Mouse (Mus musculus): ENCODE results near the gene Prss42. TPM values are rescaled to one million over a fixed set of nuclear protein-coding genes. Genes with fewer than 3 reads are reported as not detected.

The Prss42 gene
- total and polyA plus RNA-seq, 3 experiments: not detected

DNA sequence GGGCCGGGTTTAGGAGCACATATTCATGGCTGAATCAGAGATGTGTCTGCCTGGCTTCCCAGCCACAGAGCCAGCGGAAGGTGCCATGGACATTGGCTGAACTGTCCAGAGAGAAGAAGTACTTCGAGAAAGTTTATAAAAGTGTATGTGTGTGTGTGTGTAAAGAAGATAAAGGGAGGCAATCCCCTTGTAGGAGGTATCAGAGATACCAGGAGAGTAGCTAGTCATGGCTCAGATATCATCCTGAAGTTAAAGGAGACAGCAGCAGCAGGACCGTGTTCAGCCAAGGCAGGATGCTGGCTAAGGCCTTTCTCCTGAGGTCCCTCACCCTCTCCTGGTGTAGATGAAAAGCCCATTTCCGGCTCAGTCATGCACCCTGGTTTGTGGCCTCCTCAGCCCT is 46.6 kb upstream of the Prss42 start:
- no peaks in the 10 kb centered on the region for H3K9me3 ChIP-seq (replicated peaks; ENCODE audit: insufficient read depth, low read length)
- no peaks in the 10 kb centered on the region for H3K4me1 ChIP-seq (ENCODE audit: control insufficient read depth in 1 of 2, insufficient read depth in 2 of 2, low read length in 2 of 2)
- no peak for TF ChIP-seq BHLHE40 (IDR thresholded peaks at IDR 0.05; ENCODE audit: borderline replicate concordance, low read depth, low read length)
- TF ChIP-seq CHD2 (IDR thresholded peaks at IDR 0.05; ENCODE audit: low read length): no peak
- no peak for TF ChIP-seq USF1 (IDR thresholded peaks at IDR 0.05; ENCODE audit: low read depth, low read length)
- no peak for TF ChIP-seq E2F4 (IDR thresholded peaks at IDR 0.05; ENCODE audit: borderline replicate concordance, low read depth, low read length)
- TF ChIP-seq GATA1 (IDR thresholded peaks at IDR 0.05; ENCODE audit: low read depth, low read length): no peak
- no peak for TF ChIP-seq ELF1 (IDR thresholded peaks at IDR 0.05; ENCODE audit: low read depth, low read length)
- no peak for TF ChIP-seq RCOR1 (IDR thresholded peaks at IDR 0.05; ENCODE audit: low read depth, low read length)
- TF ChIP-seq UBTF (IDR thresholded peaks at IDR 0.05; ENCODE audit: borderline replicate concordance, insufficient read depth, low read depth, low read length): no peak
- no peak for TF ChIP-seq SMC3 (IDR thresholded peaks at IDR 0.05; ENCODE audit: low read depth, low read length)
- TF ChIP-seq CTCF (IDR thresholded peaks at IDR 0.05 in 2 of 3, conservative IDR thresholded peaks at IDR 0.05 in 1 of 3; ENCODE audit: control insufficient read depth in 1 of 3, insufficient read depth in 1 of 3, low read depth in 2 of 3, low read length in 3 of 3, poor library complexity in 1 of 3, severe bottlenecking in 1 of 3): no peak
- TF ChIP-seq CHD1 (IDR thresholded peaks at IDR 0.05; ENCODE audit: low read depth, low read length): no peak
- TF ChIP-seq MAFK (IDR thresholded peaks at IDR 0.05; ENCODE audit: borderline replicate concordance, low read depth, low read length): no peak
- no peak for TF ChIP-seq NRF1 (IDR thresholded peaks at IDR 0.05; ENCODE audit: insufficient read depth, low read depth, low read length, poor library complexity, severe bottlenecking)
- no peak for TF ChIP-seq GABPA (IDR thresholded peaks at IDR 0.05; ENCODE audit: low read depth, low read length)
- TF ChIP-seq MYC (IDR thresholded peaks at IDR 0.05; ENCODE audit: low read depth, low read length): no peak
- no peak for TF ChIP-seq MAZ (IDR thresholded peaks at IDR 0.05; ENCODE audit: low read depth, low read length)
- no peak for TF ChIP-seq JUND (IDR thresholded peaks at IDR 0.05; ENCODE audit: low read depth, low read length)
- no peak for DNase-seq (ENCODE audit: low read depth, low spot score)
- H3K79me2 ChIP-seq (ENCODE audit: control insufficient read depth, insufficient read depth, low read length, poor library complexity): no peaks in the 10 kb centered on the region
- H3K27me3 ChIP-seq (ENCODE audit: control insufficient read depth in 1 of 2, insufficient read depth in 2 of 2, low read length in 2 of 2): peaks cover 4% of the 10 kb centered on the region in 2 experiments
- no peak overlapping the region for H3K4me3 ChIP-seq (ENCODE audit: control insufficient read depth in 1 of 2, insufficient read depth in 1 of 2, low read depth in 2 of 2, low read length in 2 of 2)
- H3K36me3 ChIP-seq (ENCODE audit: control insufficient read depth in 1 of 2, insufficient read depth in 2 of 2, low read length in 2 of 2): no peaks in the 10 kb centered on the region
- no peak overlapping the region for H3K9ac ChIP-seq (ENCODE audit: control insufficient read depth, low read depth, low read length, poor library complexity, severe bottlenecking)
- H3K27ac ChIP-seq (ENCODE audit: control insufficient read depth, low read depth, low read length): no peak overlapping the region

DNA sequence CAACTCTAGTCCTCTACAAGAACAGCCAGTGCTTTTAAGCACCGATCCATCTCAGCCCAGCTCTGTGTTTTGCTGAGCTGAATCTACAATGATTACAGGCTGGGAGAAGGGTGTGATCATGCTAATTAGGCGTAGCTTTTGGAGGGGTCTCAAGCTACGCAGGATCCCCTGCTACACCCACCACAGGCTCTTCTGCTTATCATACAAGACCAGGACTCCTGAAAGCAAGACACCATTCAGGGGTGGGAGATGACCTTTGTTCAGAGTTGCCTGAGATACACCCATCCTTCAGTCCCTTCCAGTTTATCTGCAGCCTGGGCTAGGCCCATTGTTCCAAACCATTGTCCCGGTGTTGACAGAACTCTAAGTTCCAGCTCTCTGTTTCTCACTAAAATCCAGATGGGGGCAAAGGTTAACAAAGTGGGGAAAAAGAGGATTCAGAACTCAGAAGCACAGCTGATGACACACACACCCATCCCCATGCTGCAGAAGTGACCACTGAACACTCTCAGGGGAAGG is 45.0 kb upstream of the Prss42 start:
- H3K27me3 ChIP-seq (ENCODE audit: control insufficient read depth in 1 of 2, insufficient read depth in 2 of 2, low read length in 2 of 2): peaks cover 3 to 4% of the 10 kb centered on the region in 2 experiments
- H3K36me3 ChIP-seq (ENCODE audit: control insufficient read depth in 1 of 2, insufficient read depth in 2 of 2, low read length in 2 of 2): no peaks in the 10 kb centered on the region
- DNase-seq (ENCODE audit: low read depth, low spot score): no peak
- H3K27ac ChIP-seq (ENCODE audit: control insufficient read depth, low read depth, low read length): no peak overlapping the region
- H3K9ac ChIP-seq (ENCODE audit: control insufficient read depth, low read depth, low read length, poor library complexity, severe bottlenecking): no peak overlapping the region
- TF ChIP-seq ETS1 (IDR thresholded peaks at IDR 0.05; ENCODE audit: low read depth, low read length) (no peak), POLR2A (IDR thresholded peaks at IDR 0.05; ENCODE audit: control insufficient read depth in 1 of 2, insufficient read depth in 1 of 2, low read depth in 1 of 2, low read length in 2 of 2, poor library complexity in 1 of 2) (no peak), RAD21 (IDR thresholded peaks at IDR 0.05; ENCODE audit: low read depth, low read length) (no peak), KAT2A (conservative IDR thresholded peaks at IDR 0.05; ENCODE audit: low read depth, low read length) (no peak), USF1 (IDR thresholded peaks at IDR 0.05; ENCODE audit: low read depth, low read length) (no peak), USF2 (IDR thresholded peaks at IDR 0.05; ENCODE audit: borderline replicate concordance in 1 of 2, insufficient read depth in 1 of 2, low read depth in 1 of 2, low read length in 2 of 2) (no peak), ELF1 (IDR thresholded peaks at IDR 0.05; ENCODE audit: low read depth, low read length) (no peak)
- no peaks in the 10 kb centered on the region for H3K79me2 ChIP-seq (ENCODE audit: control insufficient read depth, insufficient read depth, low read length, poor library complexity)
- H3K4me1 ChIP-seq (ENCODE audit: control insufficient read depth in 1 of 2, insufficient read depth in 2 of 2, low read length in 2 of 2): no peaks in the 10 kb centered on the region
- H3K4me3 ChIP-seq (ENCODE audit: control insufficient read depth in 1 of 2, insufficient read depth in 1 of 2, low read depth in 2 of 2, low read length in 2 of 2): no peak overlapping the region
- no peaks in the 10 kb centered on the region for H3K9me3 ChIP-seq (replicated peaks; ENCODE audit: insufficient read depth, low read length)
